Mouse (Mus musculus) T-helper 2 cell (primary cell): ENCODE measurements at regions not wholly inside any gene's neighbourhood (a gene's known extent, or its start where the extent isn't known, plus 50 kb on each side); places are given as distances from the start of the nearest gene placed in this dataset.

Experiments used
- in situ Hi-C: fragments of 300-600 bp; cut with MboI, MseI; formaldehyde crosslinking; loops from one replicate; pipeline ENCODE4 v1.15.1; 2025; ENCODE audit warnings: high pct_unique_total_duplicates

- in situ Hi-C loops: no loop called here
Measured at GRCm38 (mm10) chr5:85706598-85706997, 358.8 kb downstream of the Cenpc1 start.

- in situ Hi-C loops: no loop called here
Measured at GRCm38 (mm10) chr5:85706084-85706483, 359.3 kb downstream of the Cenpc1 start.

- in situ Hi-C loops: no loop called here
Measured at GRCm38 (mm10) chr5:85677872-85678271, 387.5 kb downstream of the Cenpc1 start.

- in situ Hi-C loops: no loop called here
Measured at GRCm38 (mm10) chr5:85671121-85671520, 394.3 kb downstream of the Cenpc1 start.

DNA sequence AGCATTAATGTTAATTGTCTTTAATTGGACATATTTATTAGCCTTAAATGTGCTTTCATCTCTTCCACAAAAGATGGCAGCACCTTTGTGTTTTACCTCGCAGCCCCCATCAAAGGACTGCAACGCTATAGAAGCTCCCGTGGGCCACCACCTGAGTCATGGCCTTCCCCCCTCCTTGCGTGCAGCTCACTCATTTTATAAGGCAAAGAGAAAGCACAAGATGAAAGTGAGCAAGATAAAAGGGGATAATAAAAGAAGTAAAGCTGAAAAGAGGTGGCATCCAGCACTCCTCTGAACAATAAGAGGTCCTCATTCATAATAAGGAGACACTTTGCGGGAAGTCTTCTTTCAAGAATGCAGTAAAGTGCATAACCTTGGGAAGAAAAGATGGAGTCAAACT, 403.9 kb downstream of the Cenpc1 start:
- in situ Hi-C loops: no loop called here

- in situ Hi-C loops: loop anchor here (25.0 kb wide), 1 partner anchor 1741 kb away; no protein-coding TSS in a partner anchor
Measured at GRCm38 (mm10) chr5:85621078-85621477, 444.3 kb downstream of the Cenpc1 start.

DNA sequence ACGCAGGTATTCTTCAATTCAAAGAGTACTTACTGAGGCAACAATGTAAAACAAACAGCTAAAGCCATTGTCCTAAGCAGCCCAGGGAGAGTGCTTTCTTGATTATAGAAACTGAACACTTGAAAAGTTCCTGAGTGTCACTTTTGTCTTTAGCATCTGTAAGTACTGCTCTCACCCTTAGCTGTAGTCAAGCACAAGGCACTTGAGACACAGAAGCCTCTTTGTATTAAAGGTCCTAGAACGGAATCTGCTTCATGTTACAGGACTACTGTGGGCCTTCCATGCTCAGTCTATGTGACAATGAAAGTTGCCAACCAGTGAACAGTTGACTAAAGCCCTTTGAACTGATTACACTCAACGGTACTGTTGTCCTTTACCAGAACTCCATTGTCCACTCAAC, 450.6 kb downstream of the Cenpc1 start:
- in situ Hi-C loops: loop anchor here (25.0 kb wide), 1 partner anchor 1748 kb away; no protein-coding TSS in a partner anchor

- in situ Hi-C loops: loop anchor here (25.0 kb wide), 1 partner anchor 1750 kb away; no protein-coding TSS in a partner anchor
Measured at GRCm38 (mm10) chr5:85612606-85613005, 452.8 kb downstream of the Cenpc1 start.

GRCm38 (mm10) chr5:85609104-85609503, 456.3 kb downstream of the Cenpc1 start:
- in situ Hi-C loops: loop anchor here (25.0 kb wide), 1 partner anchor 1753 kb away; no protein-coding TSS in a partner anchor

DNA sequence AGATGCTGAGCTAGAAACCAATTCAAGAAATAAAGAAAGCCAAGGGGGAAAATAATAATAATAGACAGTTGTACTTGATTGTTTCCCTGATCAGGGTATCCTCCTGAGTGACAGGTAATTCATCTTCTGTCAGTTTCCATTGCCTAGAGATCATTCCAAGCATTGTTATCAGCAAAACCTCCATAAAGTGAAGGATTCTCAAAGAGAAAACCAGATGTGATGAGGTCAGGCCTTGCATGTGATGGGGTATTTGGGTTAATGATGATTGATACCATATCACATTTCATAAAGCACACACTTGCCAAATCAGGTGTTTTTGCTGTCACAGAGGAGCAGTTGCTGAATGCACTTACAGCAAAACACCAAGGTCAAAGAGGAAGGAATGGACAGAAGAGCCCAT, 467.2 kb downstream of the Cenpc1 start:
- in situ Hi-C loops: no loop called here

- in situ Hi-C loops: no loop called here
Measured at GRCm38 (mm10) chr5:85595082-85595447, 470.3 kb downstream of the Cenpc1 start.

DNA sequence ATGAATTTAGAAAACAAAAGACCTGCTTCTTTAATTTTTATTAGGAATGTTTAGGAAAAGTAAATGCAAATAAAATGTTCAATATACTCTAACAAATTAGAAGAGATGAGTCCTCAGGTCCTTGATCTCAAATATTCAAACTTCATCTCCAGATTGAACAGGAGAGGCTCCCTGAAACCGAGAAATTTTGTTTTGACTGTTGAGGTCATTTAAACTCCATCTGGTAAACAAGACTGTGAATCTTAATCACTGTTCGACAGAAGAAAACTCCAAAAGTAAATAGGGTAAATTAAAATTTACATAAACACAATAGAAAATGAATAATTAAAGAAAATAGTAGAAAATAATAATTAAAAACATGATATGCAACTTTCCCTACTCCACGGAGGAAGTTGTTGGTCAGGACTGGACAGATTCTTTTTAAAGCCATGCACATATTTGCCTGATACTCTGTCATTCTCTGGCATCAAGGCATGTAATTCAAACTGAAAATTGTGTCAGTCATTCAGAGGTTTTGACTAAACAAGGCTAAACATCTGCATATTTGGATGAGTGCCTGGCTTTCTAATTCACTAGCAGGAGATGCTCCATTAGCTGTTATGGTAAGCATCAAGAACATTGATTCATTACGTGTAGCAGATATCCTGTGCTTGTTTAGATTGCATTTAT, 470.8 kb downstream of the Cenpc1 start:
- in situ Hi-C loops: no loop called here

DNA sequence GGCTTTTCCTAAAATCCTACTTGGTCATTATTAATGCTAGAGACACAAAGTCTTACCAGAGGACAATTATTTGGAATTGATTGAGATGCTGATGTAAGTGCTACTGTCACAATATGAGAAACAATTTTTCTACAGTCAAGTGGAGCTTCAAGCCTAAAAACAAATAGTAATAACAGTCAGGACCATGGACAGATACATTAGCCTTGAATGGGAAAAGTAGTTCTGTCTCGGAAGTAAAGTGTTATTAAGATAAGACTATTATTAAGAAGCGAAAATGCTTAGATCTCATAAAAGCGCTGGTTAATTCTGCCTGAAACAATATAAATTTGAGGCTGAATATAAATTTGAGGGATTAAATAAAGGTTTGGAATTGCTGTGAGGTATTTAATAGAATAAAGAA, 473.1 kb downstream of the Cenpc1 start:
- in situ Hi-C loops: no loop called here

DNA sequence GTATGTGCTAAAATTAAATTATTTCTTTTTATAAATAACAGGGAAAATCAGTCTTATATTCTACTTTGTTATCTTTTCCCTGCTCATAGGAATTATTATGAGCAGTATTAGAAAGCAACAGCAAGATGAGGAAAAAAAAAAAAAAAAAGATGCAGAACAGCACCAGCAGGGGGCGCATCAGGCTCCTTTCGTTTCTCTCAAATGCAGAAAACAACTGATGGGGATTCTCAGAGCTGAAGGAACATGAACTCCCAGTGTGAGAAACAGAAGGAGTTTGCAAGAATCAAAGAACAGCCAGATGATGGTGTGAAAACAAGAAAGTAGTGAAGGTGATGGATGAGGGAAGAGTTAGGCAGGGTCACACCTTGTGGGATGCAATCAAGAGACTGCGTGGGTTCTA, 478.7 kb downstream of the Cenpc1 start:
- in situ Hi-C loops: loop anchor here (10.0 kb wide), 1 partner anchor 348 kb away; no protein-coding TSS in a partner anchor

GRCm38 (mm10) chr5:85572531-85572930, 492.9 kb downstream of the Cenpc1 start:
- in situ Hi-C loops: no loop called here

DNA sequence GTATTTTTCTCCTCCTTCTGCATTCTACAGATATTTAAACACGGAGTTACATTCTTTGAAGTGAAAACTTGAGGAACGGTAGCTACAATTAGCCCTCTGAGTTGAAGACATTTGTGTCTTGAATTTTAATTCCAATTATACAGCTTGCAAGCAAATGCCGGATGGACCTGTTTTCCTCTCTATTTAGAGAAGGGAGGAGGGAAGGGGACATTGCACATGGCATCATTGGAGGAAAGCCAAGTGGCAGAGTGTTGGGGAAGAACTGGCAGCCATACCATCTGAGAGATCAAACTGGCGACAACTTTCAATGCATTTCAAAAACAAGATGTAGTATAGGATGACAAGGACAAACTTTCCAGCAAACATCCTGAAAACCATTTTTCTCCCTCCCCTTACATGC, 493.4 kb downstream of the Cenpc1 start:
- in situ Hi-C loops: no loop called here

DNA sequence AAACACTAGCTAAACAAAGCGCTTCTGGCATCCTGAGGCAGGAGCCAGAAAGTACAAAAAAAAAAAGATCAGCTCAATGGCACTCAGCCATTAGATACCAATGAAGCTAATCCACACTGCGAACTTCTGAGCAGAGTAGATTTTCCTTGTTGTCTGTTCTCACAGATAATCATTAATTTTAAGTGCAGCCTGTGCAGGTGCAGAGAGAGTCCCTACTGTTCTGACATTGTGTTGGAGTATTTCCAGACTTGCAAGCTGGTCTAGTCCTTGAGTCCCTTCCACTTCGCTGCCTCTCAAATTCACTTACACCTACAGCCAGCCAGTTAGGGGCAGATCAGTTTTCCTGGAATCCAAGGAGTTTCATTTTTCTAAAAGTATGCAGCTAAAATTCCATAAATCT, 494.0 kb downstream of the Cenpc1 start:
- in situ Hi-C loops: no loop called here

DNA sequence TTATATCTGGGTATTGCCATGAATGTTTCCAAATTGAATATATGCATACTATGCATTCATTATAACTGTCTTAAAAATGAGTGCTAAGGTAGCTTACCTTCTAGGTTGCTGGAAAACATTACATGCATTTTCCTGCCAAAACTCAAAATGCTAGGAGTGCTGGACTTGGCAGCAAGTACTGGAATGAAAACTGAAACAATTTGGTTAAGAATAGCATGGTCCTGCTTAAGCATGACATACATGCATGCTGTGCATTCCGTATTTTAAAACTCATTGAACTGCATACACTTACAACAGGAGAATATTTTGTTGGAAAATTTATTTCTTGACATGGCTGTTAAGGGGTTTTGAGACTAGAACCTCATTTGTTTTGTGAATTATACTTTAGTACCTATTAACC, 529.1 kb downstream of the Cenpc1 start:
- in situ Hi-C loops: no loop called here

GRCm38 (mm10) chr5:85525385-85526194, 539.8 kb downstream of the Cenpc1 start:
- in situ Hi-C loops: no loop called here

DNA sequence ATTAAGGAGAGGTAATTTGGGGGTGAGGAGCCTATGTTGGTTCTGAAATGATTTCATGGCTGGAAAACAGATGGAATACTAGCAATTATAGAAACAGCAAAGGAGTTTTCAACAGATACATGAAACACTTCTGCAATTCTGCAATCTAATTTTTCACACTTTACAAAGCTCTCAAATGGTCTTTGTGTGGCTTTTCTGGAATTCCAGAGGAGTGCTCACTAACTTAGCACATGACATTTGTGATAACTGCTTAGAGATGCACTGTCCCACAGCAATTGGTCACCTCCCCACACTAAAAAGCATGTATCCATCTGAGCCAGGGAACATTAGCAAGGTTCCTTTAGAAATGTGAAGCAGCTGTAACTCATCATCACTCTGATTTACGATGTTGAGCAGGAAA, 560.1 kb downstream of the Cenpc1 start:
- in situ Hi-C loops: no loop called here

GRCm38 (mm10) chr5:85497261-85497660, 568.1 kb downstream of the Cenpc1 start:
- in situ Hi-C loops: no loop called here

- in situ Hi-C loops: no loop called here
Measured at GRCm38 (mm10) chr5:85485733-85486322, 579.6 kb downstream of the Cenpc1 start.

DNA sequence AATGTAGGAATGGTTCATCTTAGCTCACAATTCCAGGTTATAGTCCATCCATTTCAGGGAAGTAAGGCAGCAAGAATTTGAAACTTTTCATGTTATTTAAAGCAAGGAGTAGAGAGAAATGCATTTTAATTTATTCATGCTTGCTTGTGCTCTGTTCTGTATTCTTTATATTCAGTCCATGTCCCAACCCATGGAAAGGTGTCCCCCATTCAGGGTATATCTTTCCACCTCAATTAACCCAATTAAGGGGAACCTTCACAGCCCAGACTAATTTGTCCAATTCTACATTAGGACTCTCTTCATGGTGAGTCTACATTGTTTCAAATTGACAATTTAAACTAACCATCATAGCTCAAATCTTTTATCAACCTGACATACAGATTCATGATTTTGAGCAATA, 580.2 kb downstream of the Cenpc1 start:
- in situ Hi-C loops: no loop called here
